ENCODE assay signal across 26 mouse cellular contexts in genomic region chr14:52166571-52166970, GRCm38 (mm10). TPM values are rescaled to one million over a fixed set of nuclear protein-coding genes. Genes with fewer than 3 reads are reported as not detected.
A peak's percentile ranks its signal among the peaks of the same experiment; 100 is the strongest.
DNase-seq lines count a peak whose midpoint lies in the region; ATAC-seq and TF ChIP-seq lines count a peak whose summit lies in the region.
"Had no signal": no experiment of that assay in that cellular context is flagged by ENCODE, and none has a peak within 500 bp of the region (broad histone marks: within the 10 kb centered on the region; RNA-seq: fewer than 3 reads in every experiment).

No protein-coding gene starts in this region.

- TF ChIP-seq POLR2A in kidney, adult 2 months (IDR thresholded peaks at IDR 0.05; ENCODE audit: low read depth, low read length) = no peak

- peak; percentile 60 for ATAC-seq in neutrophil, adult 5-6 weeks (ENCODE audit: extremely low read depth, insufficient number of reproducible peaks, low FRiP score, poor library complexity, severe bottlenecking)
- ATAC-seq: forebrain, embryonic 16.5 days; hindbrain, postnatal 0 days had no signal

- no peak for TF ChIP-seq CTCF in kidney, adult 2 months (conservative IDR thresholded peaks at IDR 0.05; ENCODE audit: insufficient read depth, insufficient read length, low read depth, low read length)

- WGBS in kidney, adult 2 months = 62% methylated on average over 2 of the region's 2 CpGs

- no peak overlapping the region for H3K4me3 ChIP-seq in kidney, adult 2 months (ENCODE audit: insufficient read depth, low read depth, low read length)
- H3K4me3 ChIP-seq: forebrain, embryonic 10.5 days; heart, embryonic 13.5 days; limb, embryonic 10.5 days; liver, embryonic 15.5 days; lung, embryonic 15.5 days; midbrain, embryonic 12.5 days had no signal

- no peaks in the 10 kb centered on the region for H3K27me3 ChIP-seq in kidney, adult 2 months (replicated peaks; ENCODE audit: control insufficient read depth, insufficient read depth, low read length)
- H3K27me3 ChIP-seq: heart, embryonic 13.5 days; liver, embryonic 15.5 days; lung, embryonic 15.5 days; midbrain, embryonic 12.5 days had no signal

- no peaks in the 10 kb centered on the region for H3K4me1 ChIP-seq in kidney, adult 2 months (ENCODE audit: control insufficient read depth, insufficient read depth, low read length)
- H3K4me1 ChIP-seq: forebrain, embryonic 10.5 days; heart, embryonic 13.5 days; limb, embryonic 10.5 days; liver, embryonic 15.5 days; lung, embryonic 15.5 days; midbrain, embryonic 12.5 days had no signal

- H3K36me3 ChIP-seq in kidney, adult 2 months (ENCODE audit: control insufficient read depth, insufficient read depth, low read length) = peaks cover 13% of the 10 kb centered on the region

- peak; percentile 6 for DNase-seq in kidney, adult 9 months
- no peak for DNase-seq in kidney, adult 2 months
- DNase-seq in B cell, adult 2 months = peak; percentile 32 to 34
- peak; percentile 6 for DNase-seq in brain, adult 2 months (ENCODE audit: low read depth, low spot score)
- no peak for DNase-seq in thymus, postnatal 4 days
- no peak for DNase-seq in adipocyte (ENCODE audit: low spot score)
- DNase-seq: adrenal gland, postnatal 36 days; cerebellum, adult 11 months; cerebellum, adult 9-11 months; gastrocnemius, postnatal 25 days; heart, adult 18-20 months; heart, postnatal 14 days; kidney, adult 11 months; liver; retina, postnatal 1 day; thymus, postnatal 14 days had no signal

- H3K27ac ChIP-seq in kidney, adult 2 months (ENCODE audit: insufficient read depth, low read depth, low read length) = no peak overlapping the region
- H3K27ac ChIP-seq: forebrain, embryonic 10.5 days; heart, embryonic 13.5 days; hindbrain, postnatal 0 days; kidney, postnatal 0 days; limb, embryonic 10.5 days; liver, embryonic 15.5 days; lung, embryonic 15.5 days; midbrain, embryonic 12.5 days had no signal

RNA-seq across cellular contexts. Expression of gene Supt16, which starts 30.6 kb away (rescaled TPM):
- 7.1 and 10.2 TPM in 2 replicates for polyA plus RNA-seq in kidney, adult 2 months (2012; rRNA removed)
- total RNA-seq in neutrophil, adult 5-6 weeks (2017) = 97.9 and 102 TPM in 2 replicates

RNA-seq across cellular contexts. Expression of gene Rpgrip1, which starts 56.1 kb away (rescaled TPM):
- 2.5 and 2.9 TPM in 2 replicates for polyA plus RNA-seq in kidney, adult 2 months (2012; rRNA removed)
- 42.0 and 46.1 TPM in 2 replicates for total RNA-seq in neutrophil, adult 5-6 weeks (2017)
- total RNA-seq: gastrocnemius, postnatal 25 days had no signal

Comparison
In these comparisons a context has a peak if more than half of its experiments do, and no peak if none do; other contexts are left out.
1. DNase-seq: peak in kidney, adult 9 months (single experiment), B cell, adult 2 months (2 of 2) and brain, adult 2 months (single experiment); none in kidney, adult 2 months (single experiment), thymus, postnatal 4 days (single experiment) and adipocyte (single experiment).